Mouse (Mus musculus) hindbrain, postnatal 0 days (tissue): ENCODE data around the gene Sec13. TPM values are rescaled to one million over a fixed set of nuclear protein-coding genes. Genes with fewer than 3 reads are reported as not detected.

Experiments used
- ATAC-seq: fragments of 200-750 bp; cut with Nextera tagmentation; 2 replicates; pipeline ENCODE4 v1.8.0; 2017; ENCODE audit warnings: mild to moderate bottlenecking, moderate TSS enrichment, moderate library complexity
- DNase-seq: peaks from one replicate; pipeline ENCODE4 v3.0.0-alpha.2; 2015; ENCODE audit warnings: low spot score
- H3K27ac ChIP-seq: fragments of 300-500 bp; sonication (generic); 2 replicates; pipeline ENCODE4 v1.5.1; 2014; ENCODE audit warnings: mild to moderate bottlenecking
- H3K27me3 ChIP-seq: fragments of 300-500 bp; sonication (generic); 2 replicates; pipeline ENCODE4 v1.6.1; 2014; ENCODE audit warnings: low read length, mixed read lengths; ENCODE audit not compliant: insufficient read depth
- H3K36me3 ChIP-seq: fragments of 300-500 bp; sonication (generic); 2 replicates; pipeline ENCODE4 v1.6.1; 2014; ENCODE audit warnings: low read length, mixed read lengths; ENCODE audit not compliant: insufficient read depth
- H3K4me1 ChIP-seq: fragments of 300-500 bp; sonication (generic); 2 replicates; pipeline ENCODE4 v1.6.1; 2014; ENCODE audit warnings: antibody characterized with exemption, low read length, mixed read lengths; ENCODE audit not compliant: insufficient read depth
- H3K4me2 ChIP-seq: fragments of 300-500 bp; sonication (generic); 2 replicates; pipeline ENCODE4 v1.6.1; 2014; ENCODE audit warnings: low read depth, mild to moderate bottlenecking, low read length, moderate library complexity, mixed read lengths
- H3K4me3 ChIP-seq: fragments of 300-500 bp; sonication (generic); 2 replicates; pipeline ENCODE4 v1.5.1; 2014; ENCODE audit warnings: low read length
- H3K9ac ChIP-seq: fragments of 300-500 bp; sonication (generic); replicated peaks from 2 replicates; pipeline ENCODE4 v1.6.1; 2014; ENCODE audit warnings: mild to moderate bottlenecking, low read length, moderate library complexity, mixed read lengths
- H3K9me3 ChIP-seq: fragments of 300-500 bp; sonication (generic); 2 replicates; pipeline ENCODE4 v1.6.1; 2016; ENCODE audit warnings: low read length, mixed read lengths
- CTCF ChIP-seq: IDR thresholded peaks from 2 replicates; pipeline ENCODE4 v1.5.1; 2016; ENCODE audit warnings: antibody characterized with exemption, control low read depth, low read depth
- WGBS: fragments of 180-500 bp; shearing (Covaris S2); extraction: QIAGEN DNeasy Blood & Tissue Kit; methylation state at CpG from one replicate; pipeline ENCODE4 v1.1.7; 2014; 5-methylcytosine and 5-hydroxymethylcytosine counted together
- polyA plus RNA-seq: library from polyadenylated mRNA; unstranded; fragments of >200 nt; fragmentation: Nextera tagmentation; extraction: Ambion mirVana; gene quantifications from 2 replicates; pipeline ENCODE4 v1.2.1, GENCODE M21; 2015
- total RNA-seq: library from RNA; depleted of rRNA; stranded (reverse); fragments of >200 nt; gene quantifications from 2 replicates; pipeline ENCODE4 v1.2.3, GENCODE M21; 2014

Sec13 gene
- total and polyA plus RNA-seq, 2 experiments from 2014 or later, result 129 to 171 TPM

- Histone ChIP-seq H3K27me3 (no peaks in the 10 kb centered on the region), H3K4me3 (no peak overlapping the region), H3K4me1 (0 out of 2 replicates have a peak, but pooled peaks cover 5% of the 10 kb centered on the region), H3K9ac (no peak overlapping the region), H3K27ac (no peak overlapping the region), H3K36me3 (peaks cover 34% of the 10 kb centered on the region), H3K9me3 (no peaks in the 10 kb centered on the region), H3K4me2 (no peak overlapping the region)
- WGBS, result 94% methylated on average over 9 of the region's 9 CpGs
- DNase-seq (no peak), ATAC-seq (no peak)
- TF ChIP-seq CTCF, result no peak
These were observed 3.1 kb downstream of the Sec13 start for GRCm38 (mm10) chr6:113737318-113738046.

- Histone ChIP-seq H3K9ac (no peak overlapping the region), H3K4me3 (no peak overlapping the region), H3K27me3 (no peaks in the 10 kb centered on the region), H3K9me3 (no peaks in the 10 kb centered on the region), H3K4me1 (no peaks in the 10 kb centered on the region), H3K27ac (no peak overlapping the region), H3K36me3 (peaks cover 74% of the 10 kb centered on the region), H3K4me2 (no peak overlapping the region)
- no peak for TF ChIP-seq CTCF
- no peak for ATAC-seq
- no peak for DNase-seq
- 91% methylated on average over 3 of the region's 3 CpGs for WGBS
These were observed 9.2 kb downstream of the Sec13 start for GRCm38 (mm10) chr6:113731296-113731695.

DNA sequence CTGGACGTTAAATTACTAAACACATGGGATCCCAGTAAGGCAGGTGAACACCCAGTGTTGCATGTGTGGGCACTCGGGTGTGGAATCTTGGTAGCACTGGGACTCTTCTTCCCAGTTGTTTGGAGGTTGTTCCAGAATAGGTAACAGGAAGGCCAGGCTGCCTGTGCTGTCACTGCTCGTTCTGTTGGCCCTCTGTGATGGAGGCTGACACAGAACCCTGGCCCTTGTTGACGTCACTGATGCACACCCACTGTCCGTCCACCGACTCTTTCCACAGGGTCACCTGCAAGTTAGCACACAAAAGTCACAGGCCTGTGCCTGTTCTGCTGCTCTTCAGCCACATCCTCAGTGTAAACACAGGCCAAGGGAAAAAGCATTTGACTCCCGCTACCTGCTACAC lies 12.4 kb downstream of the Sec13 start:
- DNase-seq, result no peak
- Histone ChIP-seq H3K4me2 (no peak overlapping the region), H3K4me1 (no peaks in the 10 kb centered on the region), H3K36me3 (peaks cover 59% of the 10 kb centered on the region), H3K4me3 (no peak overlapping the region), H3K9me3 (no peaks in the 10 kb centered on the region), H3K27me3 (no peaks in the 10 kb centered on the region), H3K9ac (no peak overlapping the region), H3K27ac (no peak overlapping the region)
- TF ChIP-seq CTCF, result no peak
- ATAC-seq, result no peak
- WGBS, result 90% methylated on average over 7 of the region's 7 CpGs

GRCm38 (mm10) chr6:113721061-113721460 lies 19.5 kb downstream of the Sec13 start:
- H3K36me3 ChIP-seq, result peaks cover 46% of the 10 kb centered on the region
- no peak overlapping the region for H3K4me2 ChIP-seq
- no peaks in the 10 kb centered on the region for H3K4me1 ChIP-seq
- no peaks in the 10 kb centered on the region for H3K9me3 ChIP-seq
- WGBS, result 95% methylated on average over 4 of the region's 4 CpGs
- TF ChIP-seq CTCF, result no peak
- no peak overlapping the region for H3K9ac ChIP-seq
- H3K27ac ChIP-seq, result no peak overlapping the region
- H3K4me3 ChIP-seq, result no peak overlapping the region
- no peak for DNase-seq
- no peaks in the 10 kb centered on the region for H3K27me3 ChIP-seq
- no peak for ATAC-seq

DNA sequence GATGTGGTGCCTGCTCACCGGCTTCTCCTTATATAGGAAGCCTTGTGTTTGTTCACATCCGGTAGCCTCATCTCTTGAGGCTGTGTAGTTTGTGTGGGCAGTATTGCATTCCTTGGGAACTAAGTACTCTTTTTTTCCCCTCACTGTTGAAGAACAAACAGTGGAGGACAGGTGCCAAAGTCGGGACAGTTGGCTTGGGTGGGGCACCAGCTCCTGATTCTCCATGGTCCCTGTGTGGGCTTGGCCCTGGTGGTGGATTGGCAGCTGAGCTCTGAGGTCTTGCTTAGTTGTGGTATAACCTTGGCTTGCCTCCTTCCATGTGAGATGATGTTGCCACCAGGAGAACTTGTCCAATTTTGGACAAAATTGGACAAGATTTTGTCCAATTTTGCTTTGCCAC lies 20.7 kb downstream of the Sec13 start, which contains the start of gene Ghrl:
Gene Ghrl (minus strand): TSS at position 3 of the 400 bp plus-strand sequence.
- TF ChIP-seq CTCF, result no peak
- Histone ChIP-seq H3K27ac (no peak within 1 kb of the TSS), H3K4me1 (no peaks in the 10 kb centered on the region), H3K4me2 (no peak within 1 kb of the TSS), H3K9me3 (no peaks in the 10 kb centered on the region), H3K36me3 (peaks cover 51% of the 10 kb centered on the region), H3K4me3 (no peak within 1 kb of the TSS), H3K9ac (no peak within 1 kb of the TSS), H3K27me3 (no peaks in the 10 kb centered on the region)
- WGBS, result 87% methylated on average over 3 of the region's 3 CpGs
- no peak for DNase-seq
- ATAC-seq, result no peak

DNA sequence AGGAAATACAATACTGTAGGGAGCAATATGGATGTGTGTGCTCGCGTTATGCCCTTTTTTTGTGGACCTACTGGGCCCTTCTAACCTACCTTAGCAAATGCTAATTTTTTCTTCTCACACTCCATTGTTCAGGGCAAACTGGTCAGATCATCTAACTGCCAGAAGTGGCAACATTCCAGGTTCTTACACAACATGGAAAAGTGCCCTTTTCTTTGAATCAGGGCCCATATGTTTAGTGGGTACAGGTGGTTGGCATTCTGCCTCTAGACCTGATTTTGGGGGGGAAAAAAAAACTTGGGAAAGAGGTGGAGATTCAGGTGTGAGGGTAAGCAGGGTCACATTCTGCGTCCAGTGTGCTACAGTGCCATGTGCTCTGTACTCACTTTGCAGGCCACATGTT lies 23.0 kb downstream of the Sec13 start:
- 92% methylated on average over 3 of the region's 3 CpGs for WGBS
- H3K9me3 ChIP-seq, result no peaks in the 10 kb centered on the region
- H3K9ac ChIP-seq, result no peak overlapping the region
- ATAC-seq (no peak), DNase-seq (no peak)
- H3K4me1 ChIP-seq, result no peaks in the 10 kb centered on the region
- TF ChIP-seq CTCF, result no peak
- H3K27me3 ChIP-seq, result no peaks in the 10 kb centered on the region
- no peak overlapping the region for H3K4me2 ChIP-seq
- peaks cover 60% of the 10 kb centered on the region for H3K36me3 ChIP-seq
- H3K27ac ChIP-seq, result no peak overlapping the region
- H3K4me3 ChIP-seq, result no peak overlapping the region

- Histone ChIP-seq H3K9ac (no peak overlapping the region), H3K36me3 (peaks cover 64% of the 10 kb centered on the region), H3K27me3 (no peaks in the 10 kb centered on the region), H3K4me2 (no peak overlapping the region), H3K27ac (no peak overlapping the region), H3K9me3 (no peaks in the 10 kb centered on the region), H3K4me3 (no peak overlapping the region), H3K4me1 (no peaks in the 10 kb centered on the region)
- TF ChIP-seq CTCF, result no peak
- ATAC-seq (no peak), DNase-seq (no peak)
- WGBS, result 85% methylated on average over 1 of the region's 1 CpGs
These were observed 25.7 kb downstream of the Sec13 start for GRCm38 (mm10) chr6:113714797-113715196.
